Mouse (Mus musculus): ENCODE measurements around the gene Prkcd. TPM values are rescaled to one million over a fixed set of nuclear protein-coding genes. Genes with fewer than 3 reads are reported as not detected.

Prkcd gene
- polyA plus RNA-seq (2012; rRNA removed) (15.5 and 18.7 TPM in 2 replicates), polyA plus RNA-seq (2014; fragmentation: Nextera tagmentation; extraction: Ambion mirVana) (11.4 and 12.5 TPM in 2 replicates)

DNA sequence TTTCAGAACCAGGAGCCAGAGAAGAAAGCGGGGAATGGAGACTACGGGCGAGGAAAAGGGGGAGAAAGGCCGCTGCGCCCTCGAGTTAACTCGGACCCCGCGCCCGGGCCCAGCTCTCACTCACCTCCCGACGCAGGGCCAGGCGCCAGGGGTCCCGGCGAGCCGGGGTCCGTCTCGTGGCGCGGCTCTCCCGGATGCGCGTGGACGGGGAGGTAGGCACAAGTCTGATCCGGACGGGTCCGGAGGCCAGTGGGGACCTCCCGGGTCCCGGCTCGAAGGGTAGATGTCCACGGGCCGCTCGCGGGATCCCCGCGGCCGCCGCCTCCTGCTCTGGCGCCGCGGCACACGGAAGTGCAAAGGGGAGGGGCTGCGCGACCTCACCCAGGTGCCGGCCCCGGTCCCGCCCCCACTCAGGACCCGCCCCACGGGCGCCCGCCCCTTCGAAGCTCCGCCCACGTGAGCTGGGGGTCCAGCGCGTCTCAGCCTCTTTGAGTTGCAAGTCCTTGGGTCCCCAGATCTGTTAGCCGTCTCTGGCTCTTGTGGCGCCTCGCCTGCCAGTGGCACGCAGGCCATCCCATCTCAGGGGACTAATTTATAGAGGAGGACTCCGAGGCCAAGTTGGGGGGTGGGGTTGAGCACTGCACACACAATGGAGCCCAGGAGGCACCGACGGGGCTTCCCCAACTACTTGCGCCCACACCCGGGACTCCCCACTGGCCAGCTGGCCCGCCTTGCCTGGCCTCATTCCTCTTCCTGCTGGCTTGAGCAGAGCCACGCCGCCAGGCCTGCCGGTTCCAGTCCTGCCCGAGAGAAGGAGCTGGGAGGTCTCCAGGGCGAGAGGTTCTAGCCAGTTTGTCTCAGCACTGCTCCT, at the start of gene Prkcd:
Gene Prkcd, minus strand, starts transcription at position 355 of the 871 bp plus-strand sequence.
- Histone ChIP-seq H3K27me3 (ENCODE audit: control insufficient read depth, insufficient read depth, low read length) (no peaks in the 10 kb centered on the region), H3K9me3 (ENCODE audit: control insufficient read depth, low read length) (no peaks in the 10 kb centered on the region), H3K9ac (replicated peaks) (peak within 1 kb of the TSS; percentile 65), H3K4me2 (ENCODE audit: low read depth) (peak within 1 kb of the TSS; percentile 97), H3K36me3 (replicated peaks; ENCODE audit: control insufficient read depth, insufficient read depth, low read depth) (no peaks in the 10 kb centered on the region), H3K4me1 (replicated peaks; ENCODE audit: control insufficient read depth in 2 of 2, insufficient read depth in 2 of 2, low read length in 1 of 2) (peaks cover 12 to 14% of the 10 kb centered on the region in 2 experiments), H3K27ac (no peak within 1 kb of the TSS; the same call in 1 of the 2 replicates), H3K4me3 (ENCODE audit: insufficient read depth in 1 of 2, low read depth in 2 of 2, low read length in 2 of 2) (peak within 1 kb of the TSS; percentile 71 to 78)
- under 1% methylated on average over 71 of the region's 71 CpGs for WGBS (ENCODE audit: insufficient replicate concordance)
- peak; percentile 50 to 61 (median 57) for DNase-seq (ENCODE audit: low read depth in 3 of 3, low spot score in 3 of 3)
- peak; percentile 73 for ATAC-seq (ENCODE audit: insufficient read depth)
- TF ChIP-seq EP300 (IDR thresholded peaks at IDR 0.05; ENCODE audit: low read depth) (no peak), CTCF (IDR thresholded peaks at IDR 0.05; ENCODE audit: low read depth) (no peak)

DNA sequence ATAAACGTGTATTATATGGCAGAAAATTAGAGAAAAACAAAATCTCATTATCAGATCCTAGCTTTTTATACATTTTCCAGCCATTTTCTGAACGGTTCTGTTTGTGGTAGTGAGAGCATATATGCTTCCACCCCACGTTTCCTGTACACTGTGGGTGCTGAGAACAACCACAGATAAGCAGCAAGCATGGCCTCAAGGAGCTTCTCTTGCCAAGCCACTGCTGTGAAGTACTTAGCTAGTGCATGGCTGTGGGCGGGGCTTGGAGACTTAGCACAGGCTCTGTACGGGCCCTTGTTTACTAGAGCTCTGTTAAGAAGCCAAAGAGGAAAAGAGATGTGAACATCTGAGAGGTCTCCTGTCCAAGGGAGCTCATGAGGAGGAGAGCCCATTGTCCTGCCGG, 48.9 kb upstream of the Prkcd start:
- peak; percentile 74 for ATAC-seq (ENCODE audit: insufficient read depth)
- H3K4me2 ChIP-seq (ENCODE audit: low read depth), result no peak overlapping the region

DNA sequence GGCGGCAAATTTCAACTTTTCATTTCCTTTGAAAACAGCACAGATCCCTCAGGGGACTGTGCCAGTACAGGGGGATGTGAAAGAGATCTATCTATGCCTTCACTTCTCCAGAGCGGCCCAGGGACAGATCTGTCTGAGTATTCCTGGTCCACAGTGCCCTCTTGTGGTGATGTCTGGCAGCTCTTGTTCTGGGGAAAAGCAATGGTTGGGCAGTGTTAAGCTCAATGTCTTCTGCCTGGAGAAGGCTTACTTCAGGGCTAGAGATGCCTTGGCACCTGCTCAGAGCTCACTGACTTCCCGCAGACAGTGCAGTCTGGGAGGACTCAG, 45.9 kb upstream of the Prkcd start:
- no peaks in the 10 kb centered on the region for H3K27me3 ChIP-seq (ENCODE audit: control insufficient read depth, insufficient read depth, low read length)
- no peak for TF ChIP-seq EP300 (IDR thresholded peaks at IDR 0.05; ENCODE audit: low read depth)
- peak; percentile 95 for TF ChIP-seq CTCF (IDR thresholded peaks at IDR 0.05; ENCODE audit: low read depth)
- H3K36me3 ChIP-seq (replicated peaks; ENCODE audit: control insufficient read depth, insufficient read depth, low read depth), result no peaks in the 10 kb centered on the region; the same call in 1 of the 2 replicates
- no peak overlapping the region for H3K4me2 ChIP-seq (ENCODE audit: low read depth)
- DNase-seq (ENCODE audit: low read depth in 3 of 3, low spot score in 3 of 3), result peak; percentile 60 to 69 (median 64)
- H3K4me1 ChIP-seq (replicated peaks; ENCODE audit: control insufficient read depth in 2 of 2, insufficient read depth in 2 of 2, low read length in 1 of 2), result peaks cover 0 to 9% of the 10 kb centered on the region in 2 experiments; a peak in 2 of 4 replicates
- peak; percentile 66 for ATAC-seq (ENCODE audit: insufficient read depth)
- no peaks in the 10 kb centered on the region for H3K9me3 ChIP-seq (ENCODE audit: control insufficient read depth, low read length)
- no peak overlapping the region for H3K27ac ChIP-seq
- no peak overlapping the region for H3K9ac ChIP-seq (replicated peaks)
- 11% methylated on average over 3 of the region's 3 CpGs for WGBS (ENCODE audit: insufficient replicate concordance)
- H3K4me3 ChIP-seq (ENCODE audit: insufficient read depth in 1 of 2, low read depth in 2 of 2, low read length in 2 of 2), result no peak overlapping the region

More for the DNA sequence above, 48.9 kb upstream of the Prkcd start:
- peak; percentile 26 to 37 (median 32) for DNase-seq (ENCODE audit: low read depth in 3 of 3, low spot score in 3 of 3)
- H3K9me3 ChIP-seq (ENCODE audit: control insufficient read depth, low read length), result no peaks in the 10 kb centered on the region
- 22% methylated on average over 6 of the region's 6 CpGs for WGBS (ENCODE audit: insufficient replicate concordance)
- peaks cover 0 to 9% of the 10 kb centered on the region in 2 experiments; a peak in 2 of 4 replicates for H3K4me1 ChIP-seq (replicated peaks; ENCODE audit: control insufficient read depth in 2 of 2, insufficient read depth in 2 of 2, low read length in 1 of 2)
- no peak for TF ChIP-seq CTCF (IDR thresholded peaks at IDR 0.05; ENCODE audit: low read depth)
- TF ChIP-seq EP300 (IDR thresholded peaks at IDR 0.05; ENCODE audit: low read depth), result no peak
- H3K27ac ChIP-seq, result no peak overlapping the region
- H3K27me3 ChIP-seq (ENCODE audit: control insufficient read depth, insufficient read depth, low read length), result no peaks in the 10 kb centered on the region
- H3K4me3 ChIP-seq (ENCODE audit: insufficient read depth in 1 of 2, low read depth in 2 of 2, low read length in 2 of 2), result no peak overlapping the region
- H3K36me3 ChIP-seq (replicated peaks; ENCODE audit: control insufficient read depth, insufficient read depth, low read depth), result peaks cover 2% of the 10 kb centered on the region; the same call in 1 of the 2 replicates
- no peak overlapping the region for H3K9ac ChIP-seq (replicated peaks)

DNA sequence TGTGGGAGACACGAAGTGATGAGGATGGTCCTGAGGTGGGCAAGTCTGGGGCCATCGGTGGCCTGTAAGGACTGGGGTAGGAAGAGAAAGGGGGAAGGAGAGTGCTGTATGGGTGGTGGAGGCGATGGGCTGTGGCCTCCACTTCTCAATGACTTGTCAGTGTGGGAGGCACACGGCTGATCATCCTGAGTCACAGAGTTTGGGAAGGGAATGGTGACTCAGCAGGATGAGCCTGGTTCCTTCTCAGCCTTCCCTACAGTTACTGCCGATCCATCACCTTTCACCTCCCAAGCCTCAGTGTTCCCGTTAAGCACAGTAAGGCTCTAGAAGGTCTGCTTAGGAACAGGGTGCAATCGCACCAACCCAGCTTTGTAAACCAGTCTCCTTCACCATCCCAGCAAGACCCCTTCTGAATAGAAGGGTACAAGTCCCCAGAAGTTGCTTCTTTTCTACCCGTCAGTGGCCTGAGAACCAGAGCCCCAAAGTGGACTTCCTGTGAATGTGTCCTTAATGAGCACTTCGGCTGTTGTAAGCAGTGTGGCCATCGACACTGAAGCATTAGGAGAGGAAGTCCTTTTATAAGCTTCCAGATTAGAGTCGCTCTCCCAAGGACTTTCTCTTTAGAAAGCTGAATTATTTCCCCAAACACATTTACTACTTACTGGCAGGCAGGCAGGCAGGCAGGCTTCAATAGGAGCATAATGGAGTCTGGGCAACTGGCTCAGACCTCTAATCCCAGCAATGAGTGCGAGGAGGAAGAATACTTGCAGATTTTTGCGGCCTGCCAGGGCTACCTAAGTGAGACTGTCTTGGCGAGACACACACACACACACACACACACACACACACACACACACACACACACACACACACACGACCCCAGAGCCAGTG, 45.3 kb upstream of the Prkcd start:
- no peak overlapping the region for H3K4me2 ChIP-seq (ENCODE audit: low read depth)
- TF ChIP-seq CTCF (IDR thresholded peaks at IDR 0.05; ENCODE audit: low read depth), result no peak
- no peak for TF ChIP-seq EP300 (IDR thresholded peaks at IDR 0.05; ENCODE audit: low read depth)
- no peaks in the 10 kb centered on the region; the same call in 1 of the 2 replicates for H3K36me3 ChIP-seq (replicated peaks; ENCODE audit: control insufficient read depth, insufficient read depth, low read depth)
- 58% methylated on average over 15 of the region's 15 CpGs for WGBS (ENCODE audit: insufficient replicate concordance)
- no peak overlapping the region for H3K27ac ChIP-seq
- no peak overlapping the region for H3K4me3 ChIP-seq (ENCODE audit: insufficient read depth in 1 of 2, low read depth in 2 of 2, low read length in 2 of 2)
- ATAC-seq (ENCODE audit: insufficient read depth) (peak; percentile 9; the same call in 1 of the 2 replicates), DNase-seq (ENCODE audit: low read depth in 3 of 3, low spot score in 3 of 3) (no peak)
- H3K27me3 ChIP-seq (ENCODE audit: control insufficient read depth, insufficient read depth, low read length), result no peaks in the 10 kb centered on the region
- H3K9me3 ChIP-seq (ENCODE audit: control insufficient read depth, low read length), result no peaks in the 10 kb centered on the region
- H3K4me1 ChIP-seq (replicated peaks; ENCODE audit: control insufficient read depth in 2 of 2, insufficient read depth in 2 of 2, low read length in 1 of 2), result peaks cover 0 to 9% of the 10 kb centered on the region in 2 experiments; a peak in 2 of 4 replicates
- H3K9ac ChIP-seq (replicated peaks), result no peak overlapping the region

Measured in liver, embryonic 14.5 days (tissue).